Mouse (Mus musculus) embryonic facial prominence, embryonic 14.5 days (tissue): ENCODE data around the gene Brsk1. TPM values are rescaled to one million over a fixed set of nuclear protein-coding genes. Genes with fewer than 3 reads are reported as not detected.

Source experiments
- ATAC-seq: fragments of 200-750 bp; cut with Nextera tagmentation; 2 replicates; pipeline ENCODE4 v1.8.0; 2017; ENCODE audit warnings: low read depth, moderate number of reproducible peaks, moderate TSS enrichment
- DNase-seq: peaks from one replicate; pipeline ENCODE4 v3.0.0-alpha.2; 2015; ENCODE audit warnings: low spot score
- H3K27ac ChIP-seq: fragments of 300-500 bp; sonication (generic); replicated peaks from 2 replicates; pipeline ENCODE4 v1.5.1; 2014; ENCODE audit warnings: low read depth, mild to moderate bottlenecking, low read length, moderate library complexity
- H3K27me3 ChIP-seq: fragments of 300-500 bp; sonication (generic); replicated peaks from 2 replicates; pipeline ENCODE4 v1.6.1; 2014; ENCODE audit warnings: low read length; ENCODE audit not compliant: control insufficient read depth, insufficient read depth
- H3K36me3 ChIP-seq: fragments of 300-500 bp; sonication (generic); 2 replicates; pipeline ENCODE4 v1.6.1; 2014; ENCODE audit warnings: low read length, mixed read lengths; ENCODE audit not compliant: control insufficient read depth, insufficient read depth
- H3K4me1 ChIP-seq: fragments of 300-500 bp; sonication (generic); 2 replicates; pipeline ENCODE4 v1.6.1; 2014; ENCODE audit warnings: antibody characterized with exemption, low read length; ENCODE audit not compliant: control insufficient read depth, insufficient read depth
- H3K4me2 ChIP-seq: fragments of 300-500 bp; sonication (generic); 2 replicates; pipeline ENCODE4 v1.6.1; 2014; ENCODE audit warnings: low read depth, mild to moderate bottlenecking, low read length, moderate library complexity, mixed read lengths
- H3K4me3 ChIP-seq: fragments of 300-500 bp; sonication (generic); 2 replicates; pipeline ENCODE4 v1.5.1; 2014; ENCODE audit warnings: low read depth, mild to moderate bottlenecking, low read length
- H3K9ac ChIP-seq: fragments of 300-500 bp; sonication (generic); 2 replicates; pipeline ENCODE4 v1.6.1; 2014; ENCODE audit warnings: low read depth, mild to moderate bottlenecking, low read length, moderate library complexity, mixed read lengths
- H3K9me3 ChIP-seq: fragments of 300-500 bp; sonication (generic); 2 replicates; pipeline ENCODE4 v1.6.1; 2016; ENCODE audit warnings: low read length; ENCODE audit not compliant: control insufficient read depth
- WGBS: fragments of 180-500 bp; shearing (Covaris S2); extraction: QIAGEN DNeasy Blood & Tissue Kit; methylation state at CpG from one replicate; pipeline ENCODE4 v1.1.7; 2014; 5-methylcytosine and 5-hydroxymethylcytosine counted together
- polyA plus RNA-seq: library from polyadenylated mRNA; unstranded; fragments of >200 nt; fragmentation: Nextera tagmentation; extraction: Ambion mirVana; gene quantifications from 2 replicates; pipeline ENCODE4 v1.2.1, GENCODE M21; 2014

The Brsk1 gene
- polyA plus RNA-seq, 1 experiment from 2014 or later, result 1.6 TPM

DNA sequence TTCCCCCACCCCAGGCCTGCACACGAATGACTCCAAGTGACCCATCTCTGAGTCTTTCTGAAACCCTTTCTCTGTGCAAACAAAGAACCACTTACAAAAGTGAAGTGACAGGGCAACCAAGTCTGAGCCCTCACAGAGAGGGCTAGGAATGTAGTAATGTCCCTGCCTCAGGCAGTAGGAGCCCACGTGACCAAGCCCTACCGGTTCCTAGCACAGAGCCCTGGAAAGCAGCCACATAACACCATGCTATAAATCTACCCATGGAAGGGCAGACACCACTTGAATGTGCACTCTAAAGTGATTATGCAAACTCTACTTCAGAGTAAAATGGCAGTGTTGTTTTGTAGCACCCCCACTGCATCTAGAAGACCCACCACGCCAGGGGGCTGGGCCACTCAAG lies 18.4 kb upstream of the Brsk1 start:
- 42% methylated on average over 4 of the region's 4 CpGs for WGBS
- H3K4me1 ChIP-seq, result no peaks in the 10 kb centered on the region
- H3K4me3 ChIP-seq, result no peak overlapping the region
- DNase-seq (no peak), ATAC-seq (peak; percentile 71)
- no peak overlapping the region for H3K27ac ChIP-seq
- no peak overlapping the region for H3K4me2 ChIP-seq
- peaks cover 64% of the 10 kb centered on the region for H3K36me3 ChIP-seq
- H3K27me3 ChIP-seq, result no peaks in the 10 kb centered on the region
- no peak overlapping the region for H3K9ac ChIP-seq
- H3K9me3 ChIP-seq, result no peaks in the 10 kb centered on the region

DNA sequence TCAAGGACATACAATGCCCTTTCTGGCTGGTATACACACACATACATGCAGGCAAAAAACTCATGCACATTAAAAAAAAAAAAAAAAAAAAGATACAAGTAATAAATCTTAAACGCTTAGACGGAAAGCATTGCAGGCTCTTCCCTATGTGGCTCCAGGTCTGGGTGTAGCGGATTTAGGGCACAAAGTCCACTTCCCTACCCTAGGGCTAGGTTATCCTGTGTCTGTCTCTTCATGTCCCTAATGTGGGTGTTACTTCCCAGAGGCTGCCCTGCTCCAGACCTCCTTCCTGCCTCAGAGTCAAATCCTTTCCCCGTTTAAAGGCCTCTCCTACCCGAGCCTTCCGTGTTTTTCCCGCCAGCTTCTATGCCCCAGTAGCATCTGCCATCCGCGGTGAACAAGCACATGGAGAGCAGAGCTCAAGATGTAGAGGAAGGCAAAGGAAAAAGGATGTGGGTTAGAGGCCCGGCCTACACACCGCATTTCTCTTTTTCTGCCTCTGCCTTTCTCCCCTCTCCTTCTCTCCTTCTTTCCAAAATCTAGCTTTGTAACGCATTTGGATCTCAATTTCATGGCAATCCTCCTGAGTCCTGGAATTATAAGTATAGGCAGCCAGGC lies 16.2 kb upstream of the Brsk1 start:
- Histone ChIP-seq H3K36me3 (peaks cover 55% of the 10 kb centered on the region), H3K4me2 (no peak overlapping the region), H3K9me3 (no peaks in the 10 kb centered on the region), H3K27me3 (no peaks in the 10 kb centered on the region), H3K4me3 (no peak overlapping the region), H3K27ac (no peak overlapping the region), H3K9ac (no peak overlapping the region), H3K4me1 (no peaks in the 10 kb centered on the region)
- WGBS, result 85% methylated on average over 12 of the region's 12 CpGs
- no peak for DNase-seq
- no peak for ATAC-seq

DNA sequence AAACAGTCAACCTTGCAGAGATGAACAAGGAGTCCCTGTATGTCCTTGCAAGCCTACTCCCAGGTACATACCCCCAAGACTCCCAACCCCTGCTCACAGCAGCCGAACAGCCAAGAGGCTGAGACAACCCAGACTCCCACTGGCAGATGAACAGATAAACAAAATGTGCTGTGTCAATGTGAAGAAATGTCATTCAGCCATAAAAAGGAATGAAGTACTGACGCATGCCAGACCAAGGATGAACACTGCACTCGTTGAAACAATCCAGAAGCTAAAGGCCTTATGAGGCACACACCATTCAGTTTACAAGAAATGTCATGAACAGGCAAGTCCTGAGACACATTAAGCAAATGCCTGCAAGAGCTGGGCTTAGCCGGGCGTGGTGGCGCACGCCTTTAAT lies 15.2 kb upstream of the Brsk1 start:
- no peak overlapping the region for H3K4me2 ChIP-seq
- 89% methylated on average over 7 of the region's 7 CpGs for WGBS
- no peak for ATAC-seq

DNA sequence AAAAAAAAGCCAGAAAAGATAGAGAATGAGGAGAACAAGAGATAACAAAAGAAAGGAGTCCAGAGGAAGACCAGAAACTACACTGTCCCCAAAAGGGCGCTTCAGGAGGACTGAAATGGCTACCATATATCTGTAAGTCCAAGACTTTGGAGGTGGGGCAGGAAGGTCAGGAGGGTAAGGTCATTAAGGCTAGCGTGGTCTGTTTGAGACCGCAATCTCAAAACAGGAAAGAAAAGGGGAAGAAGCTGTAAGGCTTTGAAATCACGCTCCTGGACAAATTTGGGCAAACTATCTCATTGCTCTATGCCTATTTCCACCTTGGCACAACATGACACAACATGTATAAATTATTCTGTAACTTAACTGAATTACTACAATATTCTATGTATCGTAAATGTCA lies 7.1 kb upstream of the Brsk1 start:
- peaks cover 6% of the 10 kb centered on the region for H3K4me1 ChIP-seq
- H3K27me3 ChIP-seq, result no peaks in the 10 kb centered on the region
- no peak overlapping the region for H3K9ac ChIP-seq
- no peak for ATAC-seq
- no peaks in the 10 kb centered on the region for H3K9me3 ChIP-seq
- DNase-seq, result no peak
- H3K4me2 ChIP-seq, result no peak overlapping the region
- H3K36me3 ChIP-seq, result peaks cover 21% of the 10 kb centered on the region
- whole genome bisulfite sequencing, result 85% methylated on average over 5 of the region's 5 CpGs
- H3K27ac ChIP-seq, result no peak overlapping the region
- H3K4me3 ChIP-seq, result no peak overlapping the region

More for the DNA sequence above, 15.2 kb upstream of the Brsk1 start:
- Histone ChIP-seq H3K27me3 (no peaks in the 10 kb centered on the region), H3K36me3 (peaks cover 59% of the 10 kb centered on the region), H3K4me1 (no peaks in the 10 kb centered on the region), H3K9me3 (no peaks in the 10 kb centered on the region), H3K9ac (no peak overlapping the region), H3K27ac (no peak overlapping the region), H3K4me3 (no peak overlapping the region)
- DNase-seq, result no peak

- Histone ChIP-seq H3K9me3 (no peaks in the 10 kb centered on the region), H3K4me3 (peak overlapping the region; percentile 64), H3K36me3 (peaks cover 17% of the 10 kb centered on the region), H3K4me1 (peaks cover 6% of the 10 kb centered on the region), H3K27me3 (no peaks in the 10 kb centered on the region), H3K9ac (peak overlapping the region; percentile 59), H3K4me2 (peak overlapping the region; percentile 76), H3K27ac (peak overlapping the region; percentile 64; the same call in 1 of the 2 replicates)
- DNase-seq (no peak), ATAC-seq (no peak)
- WGBS, result 3% methylated on average over 13 of the region's 13 CpGs
Measured at GRCm38 (mm10) chr7:4684203-4684602, 6.2 kb upstream of the Brsk1 start.

DNA sequence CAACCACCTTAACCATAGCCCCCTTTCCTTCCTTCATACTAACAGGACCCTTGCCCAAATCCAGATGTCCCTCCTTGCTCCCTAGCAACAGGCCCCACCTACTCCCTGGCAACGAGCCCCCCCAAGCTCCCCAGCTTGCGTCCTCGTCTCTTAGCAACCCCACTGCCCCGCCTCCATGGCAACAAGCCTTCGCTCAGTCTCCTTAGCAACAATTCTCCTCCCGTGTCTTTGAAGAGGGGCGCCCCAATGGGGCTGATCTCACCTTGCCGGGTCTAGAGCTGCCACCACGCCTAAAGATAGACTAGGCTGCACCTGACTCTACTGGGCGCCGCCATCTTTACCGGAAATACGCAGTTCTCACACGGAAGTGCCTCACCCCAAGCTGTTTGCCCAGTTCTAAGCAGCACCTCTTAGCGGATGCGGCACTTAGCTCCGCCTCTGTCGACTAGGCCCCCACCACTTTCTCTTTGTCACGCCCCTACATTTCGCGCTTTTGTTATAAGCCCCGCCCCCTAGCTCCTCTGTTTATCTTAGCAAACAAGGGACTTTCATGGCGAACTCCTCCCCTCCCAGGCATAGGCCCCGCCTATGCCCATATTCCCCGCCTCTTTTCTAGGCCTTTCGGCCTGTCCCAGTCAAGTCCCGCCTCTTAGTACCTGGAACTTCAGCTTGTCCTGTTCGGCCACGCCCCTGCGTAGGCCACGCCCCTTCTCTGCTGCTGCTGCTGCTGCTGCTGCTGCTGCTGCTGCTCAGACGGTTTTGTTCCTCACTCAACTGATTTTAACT lies 5.6 kb upstream of the Brsk1 start, which contains the start of gene Hspbp1:
Gene Hspbp1, minus strand, starts transcription at position 437 of the 786 bp plus-strand sequence.
- peak within 1 kb of the TSS; percentile 64 for H3K27ac ChIP-seq
- peak within 1 kb of the TSS; percentile 59 for H3K9ac ChIP-seq
- ATAC-seq, result peak; percentile 99
- no peaks in the 10 kb centered on the region for H3K27me3 ChIP-seq
- H3K36me3 ChIP-seq, result peaks cover 16% of the 10 kb centered on the region
- peak within 1 kb of the TSS; percentile 76 for H3K4me2 ChIP-seq
- no peaks in the 10 kb centered on the region for H3K9me3 ChIP-seq
- H3K4me3 ChIP-seq, result peak within 1 kb of the TSS; percentile 64
- 2% methylated on average over 32 of the region's 32 CpGs for WGBS
- H3K4me1 ChIP-seq, result peaks cover 6% of the 10 kb centered on the region
- peak; percentile 99 for DNase-seq

DNA sequence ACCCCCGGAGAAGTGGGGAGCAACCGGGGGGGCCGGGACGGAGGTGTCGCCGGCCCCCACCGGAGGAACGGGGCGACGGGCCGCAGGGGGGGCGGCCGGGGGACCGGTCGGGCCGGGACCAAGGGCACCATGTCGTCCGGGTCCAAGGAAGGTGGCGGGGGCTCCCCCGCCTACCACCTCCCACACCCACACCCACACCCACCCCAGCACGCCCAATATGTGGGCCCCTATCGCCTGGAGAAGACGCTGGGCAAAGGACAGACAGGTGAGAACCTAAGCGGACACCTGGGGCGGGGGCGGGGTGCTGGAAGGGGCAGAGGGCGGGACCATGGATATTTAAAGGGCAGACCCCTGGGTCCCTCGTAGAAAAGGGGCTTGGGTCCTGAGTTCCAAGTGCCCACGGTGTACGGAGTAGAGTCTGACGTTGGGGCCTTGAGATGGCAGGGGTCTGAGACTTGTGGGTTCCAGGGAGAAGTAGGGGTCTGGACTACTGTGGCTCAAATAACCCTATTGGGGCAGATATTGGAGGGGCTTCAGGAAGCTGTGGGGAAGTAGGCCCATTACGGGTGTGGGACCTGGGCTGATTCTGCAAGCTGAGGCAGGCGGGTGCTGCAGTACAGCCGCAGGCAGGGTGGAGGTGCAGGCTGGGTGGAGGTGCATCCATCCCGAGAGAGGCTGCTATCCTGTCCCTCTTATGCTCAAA lies 698 bp downstream of the Brsk1 start:
- peak overlapping the region; percentile 77 for H3K4me2 ChIP-seq
- H3K4me1 ChIP-seq, result no peaks in the 10 kb centered on the region
- H3K9me3 ChIP-seq, result no peaks in the 10 kb centered on the region
- peak overlapping the region; percentile 86 for H3K4me3 ChIP-seq
- peak; percentile 69 for ATAC-seq
- peak overlapping the region; percentile 90 for H3K27ac ChIP-seq
- H3K27me3 ChIP-seq, result no peaks in the 10 kb centered on the region
- DNase-seq, result no peak
- H3K9ac ChIP-seq, result peak overlapping the region; percentile 99
- peaks cover 34% of the 10 kb centered on the region for H3K36me3 ChIP-seq
- WGBS, result 2% methylated on average over 19 of the region's 35 CpGs

DNA sequence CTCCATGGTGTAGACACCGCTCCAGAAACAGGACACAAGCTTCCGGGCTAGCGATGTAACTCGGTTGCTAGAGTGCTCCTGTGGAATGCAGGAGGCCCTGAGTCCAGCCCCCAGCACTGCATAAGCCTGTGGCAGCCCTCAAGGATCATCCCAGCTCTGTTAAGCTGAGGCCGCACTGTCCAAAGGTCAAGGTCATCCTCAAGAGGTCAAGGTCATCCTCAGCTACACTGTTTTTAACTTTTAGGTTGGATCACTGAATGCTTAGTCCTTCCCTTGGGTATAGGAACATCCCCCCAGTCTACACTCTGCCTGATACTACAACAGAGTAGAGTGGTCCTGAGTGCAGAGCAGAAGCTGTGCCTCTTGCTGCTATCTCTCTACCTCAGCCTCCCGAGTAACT lies 2.6 kb downstream of the Brsk1 start:
- H3K36me3 ChIP-seq, result peaks cover 48% of the 10 kb centered on the region

More for the DNA sequence above, 2.6 kb downstream of the Brsk1 start:
- no peaks in the 10 kb centered on the region for H3K9me3 ChIP-seq
- H3K4me2 ChIP-seq, result no peak overlapping the region
- 83% methylated on average over 6 of the region's 6 CpGs for WGBS
- no peak overlapping the region for H3K9ac ChIP-seq
- no peak overlapping the region for H3K4me3 ChIP-seq
- H3K27me3 ChIP-seq, result no peaks in the 10 kb centered on the region
- no peak overlapping the region for H3K27ac ChIP-seq
- no peaks in the 10 kb centered on the region for H3K4me1 ChIP-seq
- DNase-seq, result no peak
- no peak for ATAC-seq
